Mouse (Mus musculus) cortical plate, adult 2 months (tissue): ENCODE data around the gene Vldlr. TPM values are rescaled to one million over a fixed set of nuclear protein-coding genes. Genes with fewer than 3 reads are reported as not detected.

Experiments used
- H3K27ac ChIP-seq: fragments of 200-500 bp; 2 replicates; pipeline ENCODE4 v1.5.1; 2012; ENCODE audit warnings: low read length, control low read depth, inconsistent platforms; ENCODE audit not compliant: insufficient read depth
- H3K4me1 ChIP-seq: fragments of 200-500 bp; 2 replicates; pipeline ENCODE4 v1.6.1; 2011; ENCODE audit warnings: low read length; ENCODE audit not compliant: control insufficient read depth, insufficient read depth
- H3K4me3 ChIP-seq: fragments of 200-500 bp; 2 replicates; pipeline ENCODE4 v1.5.1; 2011; ENCODE audit warnings: mild to moderate bottlenecking, low read length, control low read depth; ENCODE audit not compliant: insufficient read depth
- CTCF ChIP-seq: fragments of 200-500 bp; IDR thresholded peaks from 2 replicates; pipeline ENCODE4 v1.5.1; 2011; ENCODE audit warnings: mild to moderate bottlenecking, control low read depth, low read length; ENCODE audit not compliant: insufficient read depth; ENCODE audit errors: extremely low read depth
- POLR2A ChIP-seq: fragments of 200-500 bp; IDR thresholded peaks from 2 replicates; pipeline ENCODE4 v1.6.1; 2011; ENCODE audit warnings: mild to moderate bottlenecking, low read length, control low read depth; ENCODE audit not compliant: insufficient read depth; ENCODE audit errors: extremely low read depth
- polyA plus RNA-seq: library from polyadenylated mRNA; depleted of rRNA; stranded (reverse); fragments of >200 nt; gene quantifications from 2 replicates; pipeline ENCODE4 v1.2.3, GENCODE M21; 2012; rRNA removed

Vldlr gene
- polyA plus RNA-seq, 1 experiment = 27.3 TPM

DNA sequence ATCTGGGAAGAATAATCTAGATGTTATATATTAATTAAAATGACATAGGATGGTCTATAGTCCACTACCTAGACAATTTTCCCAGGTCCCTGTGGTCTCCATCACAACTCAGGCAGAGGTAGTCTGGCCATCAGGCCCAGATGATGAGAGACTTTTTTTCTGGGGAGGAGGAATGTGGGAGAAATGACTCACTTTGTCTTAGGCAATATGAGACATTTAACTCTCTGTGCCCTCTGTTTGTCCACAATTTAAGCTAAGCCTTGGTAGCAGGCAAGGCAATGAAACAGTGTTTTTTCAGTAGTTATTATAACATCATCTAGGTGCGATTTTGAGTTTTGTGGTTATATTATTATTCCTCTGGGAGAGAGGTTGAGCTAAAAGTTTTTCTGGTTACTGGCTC lies 58.1 kb downstream of the Vldlr start:
- no peak overlapping the region for H3K4me3 ChIP-seq
- TF ChIP-seq POLR2A (no peak), CTCF (no peak)
- no peak overlapping the region for H3K27ac ChIP-seq
- no peaks in the 10 kb centered on the region for H3K4me1 ChIP-seq

DNA sequence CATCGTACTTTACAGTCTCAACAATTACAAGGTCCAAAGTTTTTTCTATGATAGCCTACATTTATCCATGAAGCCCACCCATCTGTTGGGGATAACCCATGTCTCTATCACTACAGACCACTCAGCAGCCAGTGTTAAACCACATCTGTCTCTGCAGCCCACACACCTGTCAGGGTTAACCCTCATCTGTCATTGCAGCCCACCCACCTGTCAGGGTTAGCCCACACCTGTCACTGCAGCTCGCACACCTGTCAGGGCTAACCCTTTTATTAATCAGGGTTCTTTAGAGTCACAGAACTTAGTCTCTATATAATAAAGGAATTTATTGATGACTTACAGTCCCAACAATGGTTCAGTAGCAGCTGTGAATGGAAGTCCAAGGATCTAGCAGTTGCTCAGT lies 62.9 kb downstream of the Vldlr start:
- Histone ChIP-seq H3K4me1 (no peaks in the 10 kb centered on the region), H3K4me3 (no peak overlapping the region), H3K27ac (no peak overlapping the region)
- TF ChIP-seq CTCF (no peak), POLR2A (no peak)

Other genes with a start within 250 kb of the Vldlr start
- gene Kcnv2, start 106.1 kb downstream of the Vldlr start, polyA plus RNA-seq = not detected in 2 replicates
- gene Pum3, start 213.3 kb downstream of the Vldlr start, polyA plus RNA-seq = 22.8 and 25.0 TPM in 2 replicates